In the genomic region with DNA sequence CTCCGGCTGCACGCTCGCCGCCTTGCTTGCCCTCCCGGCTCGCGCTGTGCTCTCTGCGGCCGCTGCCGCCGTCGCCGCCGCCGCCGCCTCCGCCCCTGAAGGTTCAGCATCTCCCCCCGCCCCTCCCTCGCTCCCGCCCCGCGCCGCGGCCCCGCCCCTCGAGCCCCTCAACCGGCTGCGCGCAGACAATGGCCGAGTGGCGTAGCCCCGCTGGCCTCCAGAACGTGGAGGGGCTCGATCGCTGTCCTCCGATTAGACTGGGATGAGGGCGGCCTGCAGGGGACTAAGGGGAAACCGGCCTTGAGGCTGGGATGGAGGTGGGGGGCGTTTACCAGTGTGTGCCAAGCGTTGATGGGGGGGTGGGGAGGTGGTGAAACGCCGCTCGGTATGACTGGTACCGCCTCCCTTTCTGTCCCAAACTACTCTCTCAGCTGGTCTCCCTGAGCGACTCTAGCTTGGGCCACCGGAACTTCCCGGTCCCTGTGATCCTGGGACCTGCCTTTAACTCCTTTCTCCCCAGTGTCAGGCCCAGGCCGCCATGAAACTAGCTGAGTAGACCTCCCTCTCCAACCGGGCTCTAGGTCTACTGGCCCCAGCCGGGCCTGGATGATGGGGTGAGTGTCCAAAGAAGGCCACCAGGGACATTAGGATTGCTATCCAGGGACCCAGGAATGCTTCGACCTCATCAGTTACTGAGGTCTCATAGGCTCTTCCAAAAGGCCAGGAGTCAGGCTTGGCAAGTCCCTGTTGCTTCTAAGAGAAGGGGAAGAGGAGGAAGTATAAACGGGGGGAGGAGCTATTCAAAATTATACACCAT, we compare ENCODE assay signal across 8 mouse cellular contexts. TPM values are rescaled to one million over a fixed set of nuclear protein-coding genes. Genes with fewer than 3 reads are reported as not detected.
DNase-seq lines count a peak whose midpoint lies in the region; ATAC-seq and TF ChIP-seq lines count a peak whose summit lies in the region.

Gene Cacnb1, minus strand, starts transcription at position 480 of the 817 bp plus-strand sequence.

- H3K4me3 ChIP-seq in forebrain, embryonic 16.5 days (replicated peaks; ENCODE audit: low read length) = peak within 1 kb of the TSS; percentile 94
- peak within 1 kb of the TSS; percentile 56 for H3K4me3 ChIP-seq in hindbrain, embryonic 12.5 days
- H3K4me3 ChIP-seq in midbrain, embryonic 11.5 days (ENCODE audit: low read depth, low read length) = peak within 1 kb of the TSS; percentile 77
- peak within 1 kb of the TSS; percentile 79 for H3K4me3 ChIP-seq in stomach, embryonic 14.5 days (ENCODE audit: low read depth, low read length)

- intact Hi-C loops in left cerebral cortex, postnatal 36 days (cut with DNase I) = loop anchor here (10.0 kb wide), 1 partner anchor 122 kb away; no protein-coding TSS in a partner anchor

- DNase-seq in CD4-positive, CD25-positive, alpha-beta regulatory T cell, adult 2 months (ENCODE audit: low read depth, low spot score) = peak; percentile 79
- DNase-seq in brain, embryonic 14.5 days (ENCODE audit: low read depth) = peak; percentile 89
- DNase-seq in left cerebral cortex, postnatal 36 days (ENCODE audit: low spot score in 2 of 2) = peak in 1 of 2 experiments; percentile 77
- peak; percentile 98 for DNase-seq in midbrain, embryonic 11.5 days (ENCODE audit: low spot score, missing footprints)

- ATAC-seq in CD4-positive, CD25-positive, alpha-beta regulatory T cell, adult 4 months = no peak
- peak; percentile 49 for ATAC-seq in forebrain, embryonic 16.5 days
- peak; percentile 49 for ATAC-seq in hindbrain, embryonic 12.5 days (ENCODE audit: low FRiP score)
- ATAC-seq in midbrain, embryonic 11.5 days (ENCODE audit: low FRiP score) = peak; percentile 70
- peak; percentile 38 for ATAC-seq in stomach, embryonic 14.5 days (ENCODE audit: insufficient number of reproducible peaks, insufficient read depth, low FRiP score, low read depth)

- WGBS in forebrain, embryonic 16.5 days = 1% methylated on average over 33 of the region's 52 CpGs
- WGBS in hindbrain, embryonic 12.5 days = 1% methylated on average over 42 of the region's 52 CpGs
- under 1% methylated on average over 49 of the region's 52 CpGs for WGBS in midbrain, embryonic 11.5 days
- WGBS in stomach, embryonic 14.5 days = under 1% methylated on average over 51 of the region's 52 CpGs

- TF ChIP-seq CTCF in brain, embryonic 14.5 days (IDR thresholded peaks at IDR 0.05; ENCODE audit: borderline replicate concordance, extremely low read depth, insufficient read depth, insufficient read length) = no peak

- peaks cover 49% of the 10 kb centered on the region for H3K4me1 ChIP-seq in forebrain, embryonic 16.5 days (replicated peaks; ENCODE audit: control insufficient read depth, insufficient read depth, low read length)
- peaks cover 55% of the 10 kb centered on the region for H3K4me1 ChIP-seq in hindbrain, embryonic 12.5 days
- peaks cover 49% of the 10 kb centered on the region for H3K4me1 ChIP-seq in midbrain, embryonic 11.5 days (ENCODE audit: control insufficient read depth, insufficient read depth, low read length)
- peaks cover 23% of the 10 kb centered on the region for H3K4me1 ChIP-seq in stomach, embryonic 14.5 days (ENCODE audit: control insufficient read depth, insufficient read depth, low read length)

- peak within 1 kb of the TSS; percentile 89 for H3K4me2 ChIP-seq in forebrain, embryonic 16.5 days (ENCODE audit: low read length)
- H3K4me2 ChIP-seq in hindbrain, embryonic 12.5 days (replicated peaks) = peak within 1 kb of the TSS; percentile 78
- peak within 1 kb of the TSS; percentile 92 for H3K4me2 ChIP-seq in midbrain, embryonic 11.5 days
- H3K4me2 ChIP-seq in stomach, embryonic 14.5 days (replicated peaks; ENCODE audit: low read depth, low read length) = peak within 1 kb of the TSS; percentile 94

- H3K27me3 ChIP-seq in forebrain, embryonic 16.5 days (replicated peaks; ENCODE audit: control insufficient read depth, insufficient read depth, low read length) = no peaks in the 10 kb centered on the region
- no peaks in the 10 kb centered on the region for H3K27me3 ChIP-seq in hindbrain, embryonic 12.5 days
- H3K27me3 ChIP-seq in midbrain, embryonic 11.5 days (ENCODE audit: control insufficient read depth, insufficient read depth, low read length) = no peaks in the 10 kb centered on the region
- H3K27me3 ChIP-seq in stomach, embryonic 14.5 days (ENCODE audit: control insufficient read depth, insufficient read depth, low read length) = no peaks in the 10 kb centered on the region

- peak; percentile 60; the same call in 1 of the 2 replicates for TF ChIP-seq POLR2A in brain, embryonic 14.5 days (IDR thresholded peaks at IDR 0.05; ENCODE audit: borderline replicate concordance, extremely low read depth, insufficient read depth, insufficient read length, poor library complexity, severe bottlenecking)

- no peaks in the 10 kb centered on the region for H3K9me3 ChIP-seq in forebrain, embryonic 16.5 days (ENCODE audit: control insufficient read depth, low read length)
- H3K9me3 ChIP-seq in hindbrain, embryonic 12.5 days (replicated peaks) = no peaks in the 10 kb centered on the region
- H3K9me3 ChIP-seq in midbrain, embryonic 11.5 days (ENCODE audit: control insufficient read depth, low read length) = no peaks in the 10 kb centered on the region
- no peaks in the 10 kb centered on the region for H3K9me3 ChIP-seq in stomach, embryonic 14.5 days (ENCODE audit: control insufficient read depth, low read depth, low read length)

- peak within 1 kb of the TSS; percentile 97 for H3K9ac ChIP-seq in forebrain, embryonic 16.5 days (replicated peaks; ENCODE audit: low read depth, low read length)
- peak within 1 kb of the TSS; percentile 76 for H3K9ac ChIP-seq in hindbrain, embryonic 12.5 days
- H3K9ac ChIP-seq in midbrain, embryonic 11.5 days (ENCODE audit: low read length) = peak within 1 kb of the TSS; percentile 87
- peak within 1 kb of the TSS; percentile 67 for H3K9ac ChIP-seq in stomach, embryonic 14.5 days (replicated peaks; ENCODE audit: low read depth, low read length)

- H3K27ac ChIP-seq in forebrain, embryonic 16.5 days (ENCODE audit: low read length) = peak within 1 kb of the TSS; percentile 92
- peak within 1 kb of the TSS; percentile 91 for H3K27ac ChIP-seq in hindbrain, embryonic 12.5 days
- peak within 1 kb of the TSS; percentile 91 for H3K27ac ChIP-seq in midbrain, embryonic 11.5 days (ENCODE audit: low read depth, low read length)
- peak within 1 kb of the TSS; percentile 89 for H3K27ac ChIP-seq in stomach, embryonic 14.5 days (ENCODE audit: low read length)

- H3K36me3 ChIP-seq in forebrain, embryonic 16.5 days (ENCODE audit: control insufficient read depth, insufficient read depth) = no peaks in the 10 kb centered on the region
- H3K36me3 ChIP-seq in hindbrain, embryonic 12.5 days = peaks cover 6% of the 10 kb centered on the region; the same call in 1 of the 2 replicates
- H3K36me3 ChIP-seq in midbrain, embryonic 11.5 days (ENCODE audit: control insufficient read depth, insufficient read depth, low read length) = no peaks in the 10 kb centered on the region
- H3K36me3 ChIP-seq in stomach, embryonic 14.5 days (ENCODE audit: control insufficient read depth, insufficient read depth, low read length) = peaks cover 4% of the 10 kb centered on the region; the same call in 1 of the 2 replicates

RNA-seq across cellular contexts. Expression of gene Cacnb1, which starts in this region (rescaled TPM):
- polyA plus RNA-seq in CD4-positive, CD25-positive, alpha-beta regulatory T cell, adult 4 months (2017; shearing (Covaris generic)) = 1 to 10 TPM; 1.8 to 2.4 TPM
- polyA plus RNA-seq in brain, embryonic 14.5 days (2012; rRNA removed) = 60.8 and 90.1 TPM in 2 replicates
- 39.0 and 52.1 TPM in 2 replicates for polyA plus RNA-seq in forebrain, embryonic 16.5 days (2015; fragmentation: Nextera tagmentation; extraction: Ambion mirVana)
- 39.6 and 43.5 TPM in 2 replicates for polyA plus RNA-seq in hindbrain, embryonic 12.5 days (2016; fragmentation: Nextera tagmentation; extraction: Ambion mirVana)
- 100 to 1,000 TPM; 149 to 163 TPM for total RNA-seq in left cerebral cortex, postnatal 36 days (2021)
- polyA plus RNA-seq in midbrain, embryonic 11.5 days (2014; fragmentation: Nextera tagmentation; extraction: Ambion mirVana) = 9.7 and 10.3 TPM in 2 replicates
- polyA plus RNA-seq in stomach, embryonic 14.5 days (2014; fragmentation: Nextera tagmentation; extraction: Ambion mirVana) = 7.3 and 9.7 TPM in 2 replicates
